Mouse (Mus musculus) limb, embryonic 14.5 days (tissue): Measurements from ENCODE around the gene Atp6v0d1. TPM values are rescaled to one million over a fixed set of nuclear protein-coding genes. Genes with fewer than 3 reads are reported as not detected.

Experiments used
- ATAC-seq: fragments of 200-750 bp; cut with Nextera tagmentation; 2 replicates; pipeline ENCODE4 v1.8.0; 2017; ENCODE audit warnings: low read depth, moderate number of reproducible peaks, moderate TSS enrichment; ENCODE audit not compliant: low FRiP score
- DNase-seq: peaks from one replicate; pipeline ENCODE4 v3.0.0-alpha.2; 2015; ENCODE audit warnings: low spot score
- H3K27ac ChIP-seq: fragments of 300-500 bp; sonication (generic); replicated peaks from 2 replicates; pipeline ENCODE4 v1.5.1; 2014; ENCODE audit warnings: low read depth, mild to moderate bottlenecking, low read length, moderate library complexity, mixed read lengths
- H3K27me3 ChIP-seq: fragments of 300-500 bp; sonication (generic); 2 replicates; pipeline ENCODE4 v1.6.1; 2014; ENCODE audit warnings: low read length, mixed read lengths; ENCODE audit not compliant: control insufficient read depth, insufficient read depth
- H3K36me3 ChIP-seq: fragments of 300-500 bp; sonication (generic); 2 replicates; pipeline ENCODE4 v1.6.1; 2014; ENCODE audit warnings: mild to moderate bottlenecking, low read length, moderate library complexity, mixed read lengths; ENCODE audit not compliant: control insufficient read depth, insufficient read depth
- H3K4me1 ChIP-seq: fragments of 300-500 bp; sonication (generic); 2 replicates; pipeline ENCODE4 v1.6.1; 2014; ENCODE audit warnings: antibody characterized with exemption, low read length, mixed read lengths; ENCODE audit not compliant: control insufficient read depth, insufficient read depth
- H3K4me2 ChIP-seq: fragments of 300-500 bp; sonication (generic); replicated peaks from 2 replicates; pipeline ENCODE4 v1.6.1; 2014; ENCODE audit warnings: low read depth, mild to moderate bottlenecking, low read length, moderate library complexity; ENCODE audit not compliant: severe bottlenecking
- H3K4me3 ChIP-seq: fragments of 300-500 bp; sonication (generic); replicated peaks from 2 replicates; pipeline ENCODE4 v1.5.1; 2014; ENCODE audit warnings: low read length
- H3K9ac ChIP-seq: fragments of 300-500 bp; sonication (generic); 2 replicates; pipeline ENCODE4 v1.6.1; 2014; ENCODE audit warnings: mild to moderate bottlenecking, low read depth, low read length, moderate library complexity; ENCODE audit not compliant: severe bottlenecking
- H3K9me3 ChIP-seq: fragments of 300-500 bp; sonication (generic); 2 replicates; pipeline ENCODE4 v1.6.1; 2016; ENCODE audit warnings: low read length; ENCODE audit not compliant: control insufficient read depth
- POLR2A ChIP-seq: fragments of 200-500 bp; IDR thresholded peaks from 2 replicates; pipeline ENCODE4 v1.8.0; 2012; ENCODE audit warnings: inconsistent platforms, mild to moderate bottlenecking, moderate library complexity, borderline replicate concordance; ENCODE audit not compliant: insufficient read depth, insufficient read length; ENCODE audit errors: extremely low read depth
- WGBS: fragments of 180-500 bp; shearing (Covaris S2); extraction: QIAGEN DNeasy Blood & Tissue Kit; methylation state at CpG from one replicate; pipeline ENCODE4 v1.1.7; 2014; 5-methylcytosine and 5-hydroxymethylcytosine counted together
- polyA plus RNA-seq, 2 experiments: library from polyadenylated mRNA; depleted of rRNA in 1 of 2; stranded (reverse) in 1 of 2; unstranded in 1 of 2; fragments of >200 nt; fragmentation: Nextera tagmentation in 1 of 2; extraction: Ambion mirVana in 1 of 2; gene quantifications; 2 replicates each; pipeline versions ENCODE4 v1.2.1 to v1.2.3; 2012 to 2014

Gene Atp6v0d1
- polyA plus RNA-seq, 2 experiments: 93.2 to 98.9 TPM

- H3K9ac ChIP-seq: no peak overlapping the region
- ATAC-seq: no peak
- no peak for TF ChIP-seq POLR2A
- H3K27me3 ChIP-seq: no peaks in the 10 kb centered on the region
- no peak overlapping the region for H3K27ac ChIP-seq
- DNase-seq: no peak
- H3K36me3 ChIP-seq: peaks cover 40% of the 10 kb centered on the region
- H3K9me3 ChIP-seq: no peaks in the 10 kb centered on the region
- no peak overlapping the region for H3K4me2 ChIP-seq
- H3K4me1 ChIP-seq: peaks cover 18% of the 10 kb centered on the region
- WGBS: 85% methylated on average over 8 of the region's 8 CpGs
- H3K4me3 ChIP-seq: no peak overlapping the region
Measured at GRCm38 (mm10) chr8:105482123-105482522, 83.7 kb downstream of the Atp6v0d1 start.

DNA sequence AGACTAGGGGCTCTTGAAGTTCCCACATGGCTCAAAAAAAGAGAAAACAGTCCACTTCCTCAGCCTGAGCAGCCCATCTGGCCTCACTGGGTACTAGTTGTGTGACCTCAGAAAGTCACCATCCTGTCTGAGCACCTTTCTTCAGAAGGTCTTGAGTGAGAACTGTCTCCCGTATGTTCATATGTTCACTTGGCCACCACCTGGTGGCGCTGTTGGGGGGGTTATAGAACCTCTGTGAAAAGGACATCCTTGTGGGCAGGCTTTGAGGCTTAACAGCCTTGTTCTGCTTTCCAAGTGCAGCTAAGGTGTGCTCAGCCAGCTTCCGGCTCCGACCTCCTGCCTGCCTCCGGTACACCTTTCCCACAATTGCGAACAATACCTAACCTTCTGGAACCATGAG lies 84.4 kb downstream of the Atp6v0d1 start:
- Histone ChIP-seq H3K9me3 (no peaks in the 10 kb centered on the region), H3K4me3 (no peak overlapping the region), H3K27me3 (no peaks in the 10 kb centered on the region), H3K9ac (no peak overlapping the region), H3K4me2 (no peak overlapping the region), H3K27ac (no peak overlapping the region), H3K36me3 (peaks cover 42% of the 10 kb centered on the region), H3K4me1 (peaks cover 18% of the 10 kb centered on the region)
- no peak for TF ChIP-seq POLR2A
- ATAC-seq (no peak), DNase-seq (no peak)
- WGBS: 70% methylated on average over 6 of the region's 6 CpGs

GRCm38 (mm10) chr8:105481013-105481412 lies 84.8 kb downstream of the Atp6v0d1 start:
- H3K4me3 ChIP-seq: no peak overlapping the region
- 34% methylated on average over 2 of the region's 2 CpGs for WGBS
- ATAC-seq (no peak), DNase-seq (no peak)
- no peak overlapping the region for H3K27ac ChIP-seq
- H3K4me1 ChIP-seq: peaks cover 18% of the 10 kb centered on the region
- no peaks in the 10 kb centered on the region for H3K27me3 ChIP-seq
- no peak for TF ChIP-seq POLR2A
- no peaks in the 10 kb centered on the region for H3K9me3 ChIP-seq
- H3K9ac ChIP-seq: no peak overlapping the region
- H3K36me3 ChIP-seq: peaks cover 46% of the 10 kb centered on the region
- no peak overlapping the region for H3K4me2 ChIP-seq

- ATAC-seq (no peak), DNase-seq (no peak)
- 79% methylated on average over 3 of the region's 3 CpGs for WGBS
- H3K9me3 ChIP-seq: no peaks in the 10 kb centered on the region
- H3K27ac ChIP-seq: no peak overlapping the region
- peaks cover 58% of the 10 kb centered on the region for H3K36me3 ChIP-seq
- peaks cover 6% of the 10 kb centered on the region for H3K27me3 ChIP-seq
- H3K4me1 ChIP-seq: peaks cover 13% of the 10 kb centered on the region
- H3K4me2 ChIP-seq: no peak overlapping the region
- H3K4me3 ChIP-seq: no peak overlapping the region
- TF ChIP-seq POLR2A: no peak
- H3K9ac ChIP-seq: no peak overlapping the region
Measured at GRCm38 (mm10) chr8:105477792-105478191, 88.1 kb downstream of the Atp6v0d1 start.

DNA sequence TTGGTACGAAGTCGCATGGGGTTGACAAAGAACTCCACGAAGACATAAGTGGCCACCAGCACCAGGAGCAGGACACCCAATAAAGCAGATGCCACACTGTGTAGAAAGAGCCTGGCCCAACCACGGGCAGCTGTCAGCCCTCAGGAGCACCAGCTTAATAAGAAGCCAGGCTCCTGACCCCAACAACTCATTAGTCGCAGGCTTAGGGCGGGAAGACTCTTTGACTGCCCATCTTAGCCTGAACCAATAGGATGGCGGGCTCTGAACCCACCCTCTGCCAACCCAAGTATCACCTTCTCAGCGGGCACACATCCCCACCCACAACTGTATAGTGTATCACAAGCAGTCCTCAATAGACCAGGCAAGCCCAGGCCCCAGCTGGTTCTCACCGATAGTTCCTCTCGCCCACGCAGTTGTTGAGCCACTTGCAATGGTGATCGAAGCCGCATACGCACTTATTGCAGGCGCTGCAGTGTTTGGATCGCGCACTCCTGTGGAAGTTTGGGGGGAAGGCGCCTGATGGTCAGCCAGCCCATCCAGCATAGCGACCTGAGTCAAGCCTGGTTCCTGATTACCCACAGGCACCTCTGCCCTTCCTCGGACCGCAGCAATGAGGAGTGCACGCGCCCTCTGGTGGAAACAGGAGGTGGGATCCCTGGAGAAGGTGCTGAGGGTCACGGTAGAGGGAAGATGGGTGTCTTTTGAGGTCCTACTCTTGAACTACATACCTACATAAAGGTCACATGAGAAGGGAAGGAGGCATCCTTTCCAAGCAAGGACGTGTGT lies 89.0 kb downstream of the Atp6v0d1 start:
- DNase-seq (no peak), ATAC-seq (no peak)
- H3K4me3 ChIP-seq: no peak overlapping the region
- H3K9ac ChIP-seq: no peak overlapping the region
- H3K9me3 ChIP-seq: no peaks in the 10 kb centered on the region
- TF ChIP-seq POLR2A: no peak
- H3K4me1 ChIP-seq: peaks cover 13% of the 10 kb centered on the region
- peaks cover 11% of the 10 kb centered on the region for H3K27me3 ChIP-seq
- no peak overlapping the region for H3K4me2 ChIP-seq
- 43% methylated on average over 25 of the region's 25 CpGs for WGBS
- H3K27ac ChIP-seq: no peak overlapping the region
- H3K36me3 ChIP-seq: peaks cover 58% of the 10 kb centered on the region
